Mouse (Mus musculus) cerebellum, adult 2 months (tissue): Measurements from ENCODE around the gene Magoh. TPM values are rescaled to one million over a fixed set of nuclear protein-coding genes. Genes with fewer than 3 reads are reported as not detected.
A peak's percentile ranks its signal among the peaks of the same experiment; 100 is the strongest.

Experiments
- DNase-seq, 2 experiments: peaks; one replicate each; pipeline ENCODE4 v3.0.0; 2021
- H3K27ac ChIP-seq: fragments of 200-500 bp; 2 replicates; pipeline ENCODE4 v1.5.1; 2012; ENCODE audit warnings: low read length, control low read depth, inconsistent platforms; ENCODE audit not compliant: insufficient read depth
- H3K27me3 ChIP-seq: fragments of 200-500 bp; 2 replicates; pipeline ENCODE4 v1.6.1; 2012; ENCODE audit warnings: inconsistent platforms, mild to moderate bottlenecking, low read length, moderate library complexity; ENCODE audit not compliant: control insufficient read depth, insufficient read depth
- H3K4me1 ChIP-seq: fragments of 200-500 bp; 2 replicates; pipeline ENCODE4 v1.6.1; 2011; ENCODE audit warnings: low read length; ENCODE audit not compliant: control insufficient read depth, insufficient read depth
- H3K4me3 ChIP-seq: fragments of 200-500 bp; replicated peaks from 2 replicates; pipeline ENCODE3; 2011; ENCODE audit warnings: mild to moderate bottlenecking, low read depth, low read length, control low read depth; ENCODE audit not compliant: insufficient read depth
- CTCF ChIP-seq: fragments of 200-500 bp; IDR thresholded peaks from 2 replicates; pipeline ENCODE4 v1.5.1; 2011; ENCODE audit warnings: low read depth, mild to moderate bottlenecking, control low read depth, low read length, moderate library complexity, borderline replicate concordance; ENCODE audit not compliant: insufficient read depth
- POLR2A ChIP-seq: fragments of 200-500 bp; IDR thresholded peaks from 2 replicates; pipeline ENCODE4 v1.6.1; 2011; ENCODE audit warnings: low read length, control low read depth, borderline replicate concordance; ENCODE audit not compliant: insufficient read depth
- WGBS: fragments of 180-500 bp; shearing (Covaris S2); methylation state at CpG from one replicate; pipeline ENCODE4 v1.1.7; 2018; 5-methylcytosine and 5-hydroxymethylcytosine counted together
- polyA plus RNA-seq: library from polyadenylated mRNA; depleted of rRNA; stranded (reverse); fragments of >200 nt; gene quantifications from 2 replicates; pipeline ENCODE4 v1.2.3, GENCODE M21; 2012

Magoh gene
- polyA plus RNA-seq, 1 experiment = 58.7 TPM

- DNase-seq = no peak
- no peaks in the 10 kb centered on the region for H3K27me3 ChIP-seq
- H3K27ac ChIP-seq = no peak overlapping the region
- H3K4me1 ChIP-seq = no peaks in the 10 kb centered on the region
- TF ChIP-seq CTCF (no peak), POLR2A (no peak)
- 76% methylated on average over 8 of the region's 8 CpGs for WGBS
- no peak overlapping the region for H3K4me3 ChIP-seq
These were observed 41.7 kb downstream of the Magoh start for GRCm38 (mm10) chr4:107921152-107921695.

GRCm38 (mm10) chr4:107921952-107922351 is 42.4 kb downstream of the Magoh start:
- no peak for DNase-seq
- Histone ChIP-seq H3K27ac (no peak overlapping the region), H3K27me3 (no peaks in the 10 kb centered on the region), H3K4me1 (no peaks in the 10 kb centered on the region), H3K4me3 (no peak overlapping the region)
- 50% methylated on average over 4 of the region's 4 CpGs for WGBS
- TF ChIP-seq CTCF (no peak), POLR2A (no peak)

GRCm38 (mm10) chr4:107923145-107923802 is 43.7 kb downstream of the Magoh start, which contains the start of gene Cpt2:
TSS of gene Cpt2 (minus strand) at chr4:107923610.
- peak within 1 kb of the TSS; percentile 52 for H3K4me3 ChIP-seq
- no peak for TF ChIP-seq CTCF
- 0 out of 2 replicates have a peak, but pooled peaks have one; percentile 34 for TF ChIP-seq POLR2A
- no peak within 1 kb of the TSS for H3K27ac ChIP-seq
- WGBS = 2% methylated on average over 38 of the region's 38 CpGs
- no peaks in the 10 kb centered on the region for H3K27me3 ChIP-seq
- no peaks in the 10 kb centered on the region for H3K4me1 ChIP-seq
- peak; percentile 82 to 84 for DNase-seq

- Histone ChIP-seq H3K27me3 (no peaks in the 10 kb centered on the region), H3K27ac (no peak overlapping the region), H3K4me1 (no peaks in the 10 kb centered on the region), H3K4me3 (peak overlapping the region; percentile 52)
- WGBS = 43% methylated on average over 7 of the region's 7 CpGs
- no peak for TF ChIP-seq CTCF
- no peak for TF ChIP-seq POLR2A
- DNase-seq = no peak
These were observed 44.2 kb downstream of the Magoh start for GRCm38 (mm10) chr4:107923803-107924194.

- WGBS = 69% methylated on average over 2 of the region's 2 CpGs
- H3K27me3 ChIP-seq = no peaks in the 10 kb centered on the region
- no peaks in the 10 kb centered on the region for H3K4me1 ChIP-seq
- no peak for DNase-seq
- no peak overlapping the region for H3K27ac ChIP-seq
- no peak overlapping the region for H3K4me3 ChIP-seq
- TF ChIP-seq CTCF (no peak), POLR2A (no peak)
These were observed 48.7 kb downstream of the Magoh start for GRCm38 (mm10) chr4:107928269-107928668.

GRCm38 (mm10) chr4:107928726-107929125 is 49.2 kb downstream of the Magoh start:
- H3K4me3 ChIP-seq = no peak overlapping the region
- H3K27ac ChIP-seq = no peak overlapping the region
- H3K27me3 ChIP-seq = no peaks in the 10 kb centered on the region
- no peaks in the 10 kb centered on the region for H3K4me1 ChIP-seq
- 83% methylated on average over 2 of the region's 2 CpGs for WGBS
- DNase-seq = no peak
- TF ChIP-seq CTCF (no peak), POLR2A (no peak)

GRCm38 (mm10) chr4:107931453-107931852 is 51.9 kb downstream of the Magoh start:
- no peak for TF ChIP-seq POLR2A
- no peak for TF ChIP-seq CTCF
- WGBS = 84% methylated on average over 3 of the region's 3 CpGs
- H3K27me3 ChIP-seq = no peaks in the 10 kb centered on the region
- no peaks in the 10 kb centered on the region for H3K4me1 ChIP-seq
- H3K4me3 ChIP-seq = no peak overlapping the region
- DNase-seq = no peak
- no peak overlapping the region for H3K27ac ChIP-seq

GRCm38 (mm10) chr4:107933239-107933638 is 53.7 kb downstream of the Magoh start:
- 48% methylated on average over 8 of the region's 8 CpGs for WGBS
- Histone ChIP-seq H3K4me3 (no peak overlapping the region), H3K4me1 (peaks cover 4% of the 10 kb centered on the region; the same call in 1 of the 2 replicates), H3K27me3 (no peaks in the 10 kb centered on the region), H3K27ac (no peak overlapping the region)
- TF ChIP-seq CTCF (no peak), POLR2A (no peak)
- DNase-seq = no peak
